Mouse (Mus musculus): ENCODE data around the gene Jtb. TPM values are rescaled to one million over a fixed set of nuclear protein-coding genes. Genes with fewer than 3 reads are reported as not detected.

Gene Jtb
- polyA plus RNA-seq, 1 experiment from 2014 or later, result 97.3 TPM

DNA sequence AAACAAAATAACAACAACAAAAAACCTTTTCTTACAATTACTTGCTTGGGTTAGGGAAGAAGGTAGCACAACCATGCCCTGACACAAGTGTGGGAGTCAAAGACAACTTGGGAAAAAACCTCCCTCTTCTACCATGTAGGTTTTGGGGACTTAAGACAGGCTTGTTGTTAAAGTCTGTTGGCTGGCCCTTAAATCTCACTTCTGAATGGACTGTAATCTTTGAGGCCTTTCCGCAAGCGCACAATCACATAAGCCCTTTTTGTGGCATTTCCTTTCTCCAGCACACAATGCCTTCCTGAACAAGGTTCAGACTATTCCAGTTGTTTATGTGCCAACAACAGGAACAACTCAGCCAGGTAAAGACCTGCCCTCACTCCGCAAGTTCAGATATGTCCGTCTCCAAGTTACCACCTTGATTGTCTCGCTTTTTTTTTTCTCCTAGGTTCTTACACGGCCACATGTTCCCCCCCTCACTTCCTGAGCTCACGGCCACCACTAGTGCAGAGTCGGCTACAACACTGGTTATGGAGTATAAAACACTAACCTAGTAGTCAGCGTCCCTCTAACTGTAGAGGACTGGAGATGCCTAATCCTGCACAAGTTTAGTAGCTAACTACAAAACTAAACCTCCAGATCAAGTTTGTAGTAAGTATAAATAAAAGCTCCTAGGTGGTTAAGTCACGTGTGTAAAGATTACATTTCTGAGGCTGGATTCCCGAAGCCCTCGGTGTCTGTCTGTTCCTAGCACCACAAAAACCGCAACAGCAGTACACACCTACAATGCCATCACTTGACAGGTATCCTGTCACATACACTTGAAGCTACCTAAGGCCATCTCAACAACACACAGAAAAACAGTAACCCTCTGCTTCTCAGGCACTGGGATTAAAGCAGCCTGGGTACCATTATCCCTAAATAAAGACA is 19.7 kb upstream of the Jtb start:
- 80% methylated on average over 13 of the region's 13 CpGs for WGBS
- Histone ChIP-seq H3K27ac (no peak overlapping the region), H3K36me3 (peaks cover 45% of the 10 kb centered on the region), H3K9me3 (no peaks in the 10 kb centered on the region), H3K4me1 (peaks cover 17% of the 10 kb centered on the region), H3K4me2 (replicated peaks) (peak overlapping the region; percentile 96), H3K9ac (peak overlapping the region; percentile 12; the same call in 1 of the 2 replicates), H3K4me3 (peak overlapping the region; percentile 89), H3K27me3 (no peaks in the 10 kb centered on the region)
- no peak for ATAC-seq (ENCODE audit: insufficient number of reproducible peaks, insufficient read depth, low FRiP score, low TSS enrichment)

GRCm38 (mm10) chr3:90212723-90213122 is 18.7 kb upstream of the Jtb start:
- Histone ChIP-seq H3K27me3 (no peaks in the 10 kb centered on the region), H3K4me3 (peak overlapping the region; percentile 89), H3K9me3 (no peaks in the 10 kb centered on the region), H3K4me1 (peaks cover 17% of the 10 kb centered on the region), H3K36me3 (peaks cover 43% of the 10 kb centered on the region), H3K9ac (peak overlapping the region; percentile 83), H3K27ac (no peak overlapping the region), H3K4me2 (replicated peaks) (peak overlapping the region; percentile 96)
- ATAC-seq (ENCODE audit: insufficient number of reproducible peaks, insufficient read depth, low FRiP score, low TSS enrichment), result no peak
- WGBS, result 14% methylated on average over 5 of the region's 5 CpGs

DNA sequence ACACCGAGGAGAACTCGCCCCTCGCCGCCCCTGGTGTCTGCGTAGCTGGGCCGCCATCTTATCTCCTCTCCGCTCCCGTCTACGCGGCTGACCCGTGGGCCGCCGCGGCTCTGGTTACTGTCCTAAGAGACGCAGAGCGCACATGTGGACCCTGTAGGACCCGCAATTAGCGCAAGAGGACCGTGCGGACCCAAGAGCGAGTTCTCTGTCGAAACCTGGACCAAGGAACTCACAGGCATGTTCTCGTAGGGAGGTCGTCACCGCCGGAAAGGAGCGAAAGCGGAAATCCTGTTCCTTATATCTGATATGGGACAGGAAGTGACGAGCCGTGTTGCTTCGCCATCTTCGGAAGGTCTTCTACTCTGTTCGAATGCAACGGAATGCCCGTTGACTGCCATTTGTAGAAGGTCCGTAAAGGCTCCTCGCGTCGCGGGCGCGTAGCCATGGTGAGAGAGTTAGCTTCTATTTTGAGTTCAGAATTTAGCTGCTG is 18.0 kb upstream of the Jtb start, which contains the start of the genes Rps27 and Rab13:
Rps27 (minus strand) TSS at position 275 of the 490 bp plus-strand sequence.
Rab13 (plus strand) TSS at position 319 of the 490 bp plus-strand sequence.
- H3K27ac ChIP-seq, result peak within 1 kb of the TSS; percentile 88
- under 1% methylated on average over 42 of the region's 42 CpGs for WGBS

GRCm38 (mm10) chr3:90213956-90214684 is 17.3 kb upstream of the Jtb start:
- Histone ChIP-seq H3K9me3 (no peaks in the 10 kb centered on the region), H3K4me3 (peak overlapping the region; percentile 89), H3K27ac (peak overlapping the region; percentile 88), H3K9ac (peak overlapping the region; percentile 7; the same call in 1 of the 2 replicates), H3K4me2 (replicated peaks) (peak overlapping the region; percentile 96), H3K4me1 (peaks cover 17% of the 10 kb centered on the region), H3K36me3 (peaks cover 29% of the 10 kb centered on the region), H3K27me3 (no peaks in the 10 kb centered on the region)
- ATAC-seq (ENCODE audit: insufficient number of reproducible peaks, insufficient read depth, low FRiP score, low TSS enrichment), result no peak
- 14% methylated on average over 12 of the region's 12 CpGs for WGBS

More for the DNA sequence above, 18.0 kb upstream of the Jtb start, which contains the start of the genes Rps27 and Rab13:
- Histone ChIP-seq H3K4me2 (replicated peaks) (peak within 1 kb of the TSS; percentile 96), H3K4me3 (peak within 1 kb of the TSS; percentile 89), H3K27me3 (no peaks in the 10 kb centered on the region), H3K9ac (peak within 1 kb of the TSS; percentile 83), H3K36me3 (peaks cover 36% of the 10 kb centered on the region), H3K9me3 (no peaks in the 10 kb centered on the region), H3K4me1 (peaks cover 17% of the 10 kb centered on the region)
- peak; percentile 89 for ATAC-seq (ENCODE audit: insufficient number of reproducible peaks, insufficient read depth, low FRiP score, low TSS enrichment)

DNA sequence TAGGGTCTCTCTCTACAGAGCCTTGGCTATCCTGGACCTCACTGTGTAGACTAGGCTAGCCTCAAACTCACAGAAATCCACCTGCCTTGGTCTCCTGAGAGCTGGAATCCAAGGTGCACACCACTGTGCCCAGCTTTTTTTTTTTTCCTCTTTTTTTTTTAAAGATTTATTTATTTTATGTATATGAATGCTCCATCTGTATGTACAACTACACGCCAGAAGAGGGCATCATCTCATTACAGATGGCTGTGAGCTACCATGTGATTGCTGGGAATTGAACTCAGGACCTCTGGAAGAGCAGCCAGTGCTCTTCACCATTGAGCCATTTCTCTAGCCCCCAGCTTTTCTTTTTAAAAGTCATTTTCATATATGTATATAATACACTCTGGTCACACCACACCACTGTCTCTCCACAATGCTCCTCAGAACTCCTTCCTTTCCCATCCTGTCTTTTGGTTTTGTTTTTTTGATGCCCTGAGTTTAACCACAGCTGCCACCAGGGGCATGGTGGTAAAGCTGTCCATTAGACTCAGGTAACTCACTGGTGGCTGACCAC is 15.5 kb upstream of the Jtb start:
- Histone ChIP-seq H3K9me3 (no peaks in the 10 kb centered on the region), H3K36me3 (peaks cover 15% of the 10 kb centered on the region), H3K27me3 (no peaks in the 10 kb centered on the region), H3K27ac (no peak overlapping the region), H3K4me1 (peaks cover 17% of the 10 kb centered on the region), H3K9ac (no peak overlapping the region), H3K4me3 (no peak overlapping the region), H3K4me2 (replicated peaks) (no peak overlapping the region)
- WGBS, result 42% methylated on average over 1 of the region's 1 CpGs
- ATAC-seq (ENCODE audit: insufficient number of reproducible peaks, insufficient read depth, low FRiP score, low TSS enrichment), result no peak

DNA sequence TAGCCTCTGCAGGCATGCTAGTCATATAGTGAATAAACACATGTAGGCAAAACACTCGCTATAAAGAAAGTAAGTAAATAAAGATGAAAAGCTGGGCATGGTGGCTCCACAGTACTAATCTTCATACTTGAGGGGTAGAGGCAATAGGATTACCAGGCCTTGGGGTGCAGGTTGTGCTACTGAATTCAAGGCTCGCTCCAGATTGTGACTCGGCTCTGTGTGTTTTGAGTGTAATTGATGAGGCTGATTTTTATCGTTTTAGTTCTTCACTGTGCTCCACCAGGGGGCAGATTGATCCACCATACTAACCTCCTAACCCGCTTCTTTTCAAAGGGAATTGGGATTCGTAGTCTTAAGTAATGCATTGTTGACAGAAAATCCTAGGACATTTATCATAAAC is 11.3 kb upstream of the Jtb start:
- peak overlapping the region; percentile 79 for H3K27ac ChIP-seq
- no peak for ATAC-seq (ENCODE audit: insufficient number of reproducible peaks, insufficient read depth, low FRiP score, low TSS enrichment)
- WGBS, result 15% methylated on average over 6 of the region's 6 CpGs

DNA sequence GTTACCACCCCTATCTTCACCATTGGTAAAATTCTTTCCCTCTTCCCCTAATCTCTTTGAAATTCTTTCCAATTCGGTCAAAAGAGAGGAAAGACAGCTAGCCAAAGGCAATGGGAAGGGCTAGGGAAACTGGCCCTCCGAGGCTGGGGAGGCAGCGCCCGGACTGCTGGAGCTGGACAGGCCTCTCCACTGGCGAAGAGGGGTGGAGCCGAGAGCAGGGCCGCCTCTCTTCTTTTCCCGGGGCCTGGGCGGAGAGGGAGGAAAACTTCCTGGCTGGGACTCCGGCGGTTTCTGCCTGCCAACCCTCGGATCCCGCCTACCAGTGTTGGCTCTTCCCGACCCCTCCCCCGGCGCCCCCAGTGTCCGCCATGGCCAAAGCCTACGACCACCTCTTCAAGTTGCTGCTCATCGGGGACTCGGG is 10.9 kb upstream of the Jtb start:
- peak; percentile 82 for ATAC-seq (ENCODE audit: insufficient number of reproducible peaks, insufficient read depth, low FRiP score, low TSS enrichment)
- Histone ChIP-seq H3K9ac (peak overlapping the region; percentile 62), H3K27me3 (no peaks in the 10 kb centered on the region), H3K4me3 (peak overlapping the region; percentile 51), H3K36me3 (peaks cover 21% of the 10 kb centered on the region), H3K4me1 (peaks cover 12% of the 10 kb centered on the region), H3K4me2 (replicated peaks) (peak overlapping the region; percentile 77), H3K27ac (peak overlapping the region; percentile 79), H3K9me3 (no peaks in the 10 kb centered on the region)
- 1% methylated on average over 19 of the region's 20 CpGs for WGBS

More for the DNA sequence above, 11.3 kb upstream of the Jtb start:
- Histone ChIP-seq H3K4me1 (peaks cover 12% of the 10 kb centered on the region), H3K4me3 (peak overlapping the region; percentile 51), H3K27me3 (no peaks in the 10 kb centered on the region), H3K36me3 (peaks cover 17% of the 10 kb centered on the region), H3K9me3 (no peaks in the 10 kb centered on the region), H3K4me2 (replicated peaks) (peak overlapping the region; percentile 77), H3K9ac (peak overlapping the region; percentile 62)

- 22% methylated on average over 5 of the region's 5 CpGs for WGBS
- Histone ChIP-seq H3K27me3 (no peaks in the 10 kb centered on the region), H3K36me3 (peaks cover 24% of the 10 kb centered on the region), H3K27ac (peak overlapping the region; percentile 79), H3K4me2 (replicated peaks) (peak overlapping the region; percentile 77), H3K4me1 (peaks cover 12% of the 10 kb centered on the region), H3K9ac (peak overlapping the region; percentile 62), H3K4me3 (peak overlapping the region; percentile 51), H3K9me3 (no peaks in the 10 kb centered on the region)
- no peak; the same call in 1 of the 2 replicates for ATAC-seq (ENCODE audit: insufficient number of reproducible peaks, insufficient read depth, low FRiP score, low TSS enrichment)
Observed at GRCm38 (mm10) chr3:90221123-90221522, 10.3 kb upstream of the Jtb start.

DNA sequence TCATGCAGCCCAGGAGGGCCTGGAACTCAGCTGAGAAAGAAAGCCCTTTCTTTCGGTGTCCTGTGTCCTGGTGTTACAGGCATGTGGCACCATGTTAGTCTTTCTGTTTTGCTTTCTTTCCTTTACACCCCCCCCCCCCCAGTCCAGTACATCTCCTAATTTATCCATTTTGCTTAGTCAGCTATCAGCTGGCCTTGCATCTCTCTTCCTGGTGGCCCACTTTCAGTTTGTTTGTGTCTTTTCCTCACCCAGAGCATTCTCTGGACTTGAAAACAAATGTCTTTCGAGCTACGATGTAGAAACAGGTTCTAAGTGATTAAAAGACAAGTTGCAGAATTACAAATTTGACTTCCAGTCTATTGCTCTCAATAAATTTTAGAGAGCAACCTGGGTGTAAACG is 8.9 kb upstream of the Jtb start:
- Histone ChIP-seq H3K36me3 (peaks cover 26% of the 10 kb centered on the region), H3K4me3 (no peak overlapping the region), H3K4me2 (replicated peaks) (no peak overlapping the region), H3K27me3 (no peaks in the 10 kb centered on the region), H3K9ac (no peak overlapping the region), H3K4me1 (peaks cover 12% of the 10 kb centered on the region), H3K27ac (no peak overlapping the region), H3K9me3 (no peaks in the 10 kb centered on the region)
- no peak for ATAC-seq (ENCODE audit: insufficient number of reproducible peaks, insufficient read depth, low FRiP score, low TSS enrichment)
- WGBS, result 91% methylated on average over 4 of the region's 4 CpGs

DNA sequence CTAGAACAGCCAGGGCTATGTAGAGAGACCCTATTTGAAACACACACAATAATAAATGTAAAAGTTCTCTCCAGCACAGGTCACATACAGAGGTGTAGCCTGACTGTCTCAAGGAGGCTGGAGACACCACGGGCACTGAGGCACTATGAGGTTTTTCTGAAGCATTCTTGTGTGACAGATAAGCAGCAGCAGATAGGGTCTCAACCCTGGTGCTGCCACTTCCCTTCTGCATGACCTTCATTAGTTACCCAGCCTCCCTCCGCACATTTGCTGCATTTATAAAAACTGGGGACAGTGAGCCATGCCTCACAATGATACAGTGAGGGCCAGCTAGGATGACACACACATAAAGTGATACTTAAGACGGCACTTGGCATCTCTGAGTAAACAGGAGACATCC is 8.5 kb upstream of the Jtb start:
- Histone ChIP-seq H3K4me1 (peaks cover 12% of the 10 kb centered on the region), H3K27ac (no peak overlapping the region), H3K4me3 (no peak overlapping the region), H3K9ac (no peak overlapping the region), H3K27me3 (no peaks in the 10 kb centered on the region), H3K9me3 (no peaks in the 10 kb centered on the region), H3K36me3 (peaks cover 26% of the 10 kb centered on the region), H3K4me2 (replicated peaks) (no peak overlapping the region)
- no peak for ATAC-seq (ENCODE audit: insufficient number of reproducible peaks, insufficient read depth, low FRiP score, low TSS enrichment)
- WGBS, result 80% methylated on average over 3 of the region's 3 CpGs

DNA sequence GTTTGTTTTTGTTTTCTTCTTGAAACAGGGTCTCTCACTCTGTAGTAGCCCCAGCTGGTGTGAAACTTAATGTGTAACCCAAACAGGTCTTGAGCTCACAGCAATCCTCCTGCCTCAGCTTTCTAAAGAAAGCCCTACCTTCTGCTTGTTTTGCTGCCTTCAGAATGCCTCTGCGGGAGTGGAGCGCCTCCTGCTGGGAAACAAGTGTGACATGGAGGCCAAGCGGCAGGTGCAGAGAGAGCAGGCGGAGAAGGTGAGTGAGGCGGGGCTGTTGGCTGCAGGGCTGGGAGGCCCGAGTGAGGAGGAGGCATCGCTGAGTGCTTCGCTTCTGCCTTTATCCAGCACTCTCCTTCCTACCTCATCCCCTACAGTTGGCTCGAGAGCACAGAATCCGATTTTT is 7.1 kb upstream of the Jtb start:
- H3K36me3 ChIP-seq, result peaks cover 26% of the 10 kb centered on the region
- ATAC-seq (ENCODE audit: insufficient number of reproducible peaks, insufficient read depth, low FRiP score, low TSS enrichment), result no peak
- H3K9me3 ChIP-seq, result no peaks in the 10 kb centered on the region
- no peak overlapping the region for H3K27ac ChIP-seq
- H3K4me3 ChIP-seq, result no peak overlapping the region
- 86% methylated on average over 10 of the region's 10 CpGs for WGBS
- no peaks in the 10 kb centered on the region for H3K27me3 ChIP-seq
- H3K4me1 ChIP-seq, result peaks cover 12% of the 10 kb centered on the region
- no peak overlapping the region for H3K9ac ChIP-seq
- H3K4me2 ChIP-seq (replicated peaks), result no peak overlapping the region

Data from embryonic facial prominence, embryonic 12.5 days (tissue).